15 mouse cellular contexts compared by ENCODE assay signal in the genomic region with DNA sequence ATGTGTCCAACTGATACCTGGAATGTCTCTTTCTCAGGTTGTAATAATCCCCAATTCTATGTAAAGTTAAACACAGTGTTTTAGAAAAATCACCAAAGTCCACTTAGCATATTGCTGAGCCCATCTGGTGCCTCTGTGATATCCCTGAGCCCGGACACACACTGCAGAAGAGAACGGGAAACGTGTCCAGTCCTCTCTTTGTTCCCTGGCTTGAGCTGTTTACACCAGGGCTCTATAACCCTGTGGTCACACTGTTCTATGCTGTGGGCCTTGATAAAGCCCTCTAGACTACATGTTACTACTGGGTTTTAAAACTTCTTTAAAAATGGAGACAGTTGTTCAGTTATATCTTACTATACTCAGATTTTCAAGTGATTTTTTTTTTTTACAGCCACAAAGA.
"Had no signal": no experiment of that assay in that cellular context is flagged by ENCODE, and none has a peak within 500 bp of the region (broad histone marks: within the 10 kb centered on the region; RNA-seq: fewer than 3 reads in every experiment).

No protein-coding gene starts in this region.

- H3K36me3 ChIP-seq: liver, embryonic 12.5 days; liver, embryonic 15.5 days had no signal

- H3K4me1 ChIP-seq: liver, embryonic 12.5 days; liver, embryonic 15.5 days had no signal

- H3K4me2 ChIP-seq: limb, embryonic 13.5 days; liver, embryonic 12.5 days; liver, embryonic 15.5 days had no signal

- H3K9ac ChIP-seq: limb, embryonic 13.5 days; liver, embryonic 12.5 days; liver, embryonic 15.5 days had no signal

- H3K9me3 ChIP-seq: limb, embryonic 10.5 days; limb, embryonic 13.5 days; liver, embryonic 12.5 days; liver, embryonic 15.5 days had no signal

- H3K4me3 ChIP-seq: layer of hippocampus, adult 2 months; limb, embryonic 10.5 days; limb, embryonic 13.5 days; liver, embryonic 12.5 days; liver, embryonic 15.5 days had no signal

- DNase-seq: kidney, adult 2 months; kidney, postnatal 25 days; layer of hippocampus, adult 9-11 months; liver; lung, adult 18-20 months; thymus, adult 18-20 months; thymus, postnatal 36 days had no signal

- ATAC-seq: liver, embryonic 12.5 days; lung, postnatal 0 days had no signal

- H3K27ac ChIP-seq: kidney, postnatal 0 days; layer of hippocampus, adult 2 months; limb, embryonic 10.5 days; limb, embryonic 13.5 days; liver, embryonic 12.5 days; liver, embryonic 15.5 days; macrophage had no signal

- H3K27me3 ChIP-seq: limb, embryonic 13.5 days; liver, embryonic 12.5 days; liver, embryonic 15.5 days had no signal
